ENCODE assay signal across 23 mouse cellular contexts in genomic region chr6:148767228-148767627, GRCm38 (mm10).
DNase-seq lines count a peak whose midpoint lies in the region; ATAC-seq and TF ChIP-seq lines count a peak whose summit lies in the region.
"Had no signal": no experiment of that assay in that cellular context is flagged by ENCODE, and none has a peak within 500 bp of the region (broad histone marks: within the 10 kb centered on the region; RNA-seq: fewer than 3 reads in every experiment).

No protein-coding gene starts in this region.

- H3K36me3 ChIP-seq in intestine, postnatal 0 days (ENCODE audit: control insufficient read depth, insufficient read depth) = peaks cover 8% of the 10 kb centered on the region
- H3K36me3 ChIP-seq in intestine, embryonic 16.5 days (ENCODE audit: control insufficient read depth, insufficient read depth, low read length) = no peaks in the 10 kb centered on the region
- no peaks in the 10 kb centered on the region for H3K36me3 ChIP-seq in midbrain, embryonic 11.5 days (ENCODE audit: control insufficient read depth, insufficient read depth, low read length)
- peaks cover 10% of the 10 kb centered on the region for H3K36me3 ChIP-seq in midbrain, embryonic 14.5 days (ENCODE audit: control insufficient read depth, insufficient read depth, low read length)
- peaks cover 16% of the 10 kb centered on the region for H3K36me3 ChIP-seq in E14TG2a.4 (ENCODE audit: insufficient read depth, low read length)
- H3K36me3 ChIP-seq in hindbrain, postnatal 0 days (ENCODE audit: insufficient read depth, low read length) = peaks cover 8% of the 10 kb centered on the region; the same call in 1 of the 2 replicates

- H3K4me1 ChIP-seq in intestine, postnatal 0 days (replicated peaks; ENCODE audit: control insufficient read depth, insufficient read depth, low read length) = no peaks in the 10 kb centered on the region
- no peaks in the 10 kb centered on the region for H3K4me1 ChIP-seq in intestine, embryonic 16.5 days (ENCODE audit: control insufficient read depth, insufficient read depth, low read length)
- no peaks in the 10 kb centered on the region for H3K4me1 ChIP-seq in midbrain, embryonic 11.5 days (ENCODE audit: control insufficient read depth, insufficient read depth, low read length)
- H3K4me1 ChIP-seq in midbrain, embryonic 14.5 days (ENCODE audit: control insufficient read depth, insufficient read depth, low read length) = no peaks in the 10 kb centered on the region
- peaks cover 10% of the 10 kb centered on the region for H3K4me1 ChIP-seq in E14TG2a.4 (replicated peaks; ENCODE audit: low read depth, low read length)
- no peaks in the 10 kb centered on the region for H3K4me1 ChIP-seq in hindbrain, postnatal 0 days (ENCODE audit: insufficient read depth, low read length)
- H3K4me1 ChIP-seq: embryonic facial prominence, embryonic 15.5 days; forebrain, embryonic 10.5 days; heart, embryonic 13.5 days; hindbrain, embryonic 15.5 days had no signal

- peak; percentile 19; the same call in 1 of the 2 replicates for TF ChIP-seq CTCF in intestine, postnatal 0 days (IDR thresholded peaks at IDR 0.05; ENCODE audit: low read depth)
- TF ChIP-seq CTCF in E14TG2a.4 (conservative IDR thresholded peaks at IDR 0.05; ENCODE audit: low read length) = peak; percentile 26
- TF ChIP-seq CTCF in hindbrain, postnatal 0 days (IDR thresholded peaks at IDR 0.05; ENCODE audit: low read depth) = no peak

- no peak for ATAC-seq in intestine, postnatal 0 days
- no peak for ATAC-seq in intestine, embryonic 16.5 days
- ATAC-seq in midbrain, embryonic 11.5 days (ENCODE audit: low FRiP score) = no peak
- ATAC-seq in midbrain, embryonic 14.5 days (ENCODE audit: low FRiP score, low TSS enrichment) = no peak
- ATAC-seq in hindbrain, postnatal 0 days = no peak
- ATAC-seq: forebrain, embryonic 14.5 days had no signal

- H3K9ac ChIP-seq in intestine, postnatal 0 days (ENCODE audit: low read depth, low read length) = no peak overlapping the region
- H3K9ac ChIP-seq in intestine, embryonic 16.5 days (ENCODE audit: low read depth, low read length) = no peak overlapping the region
- H3K9ac ChIP-seq in midbrain, embryonic 11.5 days (ENCODE audit: low read length) = no peak overlapping the region
- H3K9ac ChIP-seq in midbrain, embryonic 14.5 days (replicated peaks; ENCODE audit: low read length) = no peak overlapping the region
- H3K9ac ChIP-seq in hindbrain, postnatal 0 days (replicated peaks; ENCODE audit: low read length) = no peak overlapping the region
- H3K9ac ChIP-seq: embryonic facial prominence, embryonic 15.5 days; heart, embryonic 13.5 days; hindbrain, embryonic 15.5 days had no signal

- peak; percentile 75 for DNase-seq in midbrain, embryonic 11.5 days (ENCODE audit: low spot score, missing footprints)
- DNase-seq in midbrain, embryonic 14.5 days = no peak
- peak; percentile 60 for DNase-seq in R1 (ENCODE audit: low read depth, low spot score)
- DNase-seq in lung, postnatal 25 days (ENCODE audit: low spot score) = no peak
- DNase-seq in hindbrain, postnatal 0 days (ENCODE audit: low spot score) = no peak
- DNase-seq: adrenal gland, adult 8-10 months; adrenal gland, postnatal 36 days; cerebellum, adult 8-10 months; cerebellum, postnatal 14 days; embryo, embryonic 11 days; gastrocnemius, postnatal 14 days; heart, postnatal 36 days had no signal

- no peak overlapping the region for H3K4me3 ChIP-seq in intestine, postnatal 0 days (ENCODE audit: low read depth, low read length)
- H3K4me3 ChIP-seq in intestine, embryonic 16.5 days (ENCODE audit: low read length) = no peak overlapping the region
- H3K4me3 ChIP-seq in midbrain, embryonic 11.5 days (ENCODE audit: low read depth, low read length) = no peak overlapping the region
- H3K4me3 ChIP-seq in midbrain, embryonic 14.5 days (replicated peaks; ENCODE audit: low read depth, low read length) = no peak overlapping the region
- H3K4me3 ChIP-seq in E14TG2a.4 (replicated peaks; ENCODE audit: low read length) = no peak overlapping the region
- H3K4me3 ChIP-seq in hindbrain, postnatal 0 days (ENCODE audit: low read length) = no peak overlapping the region
- H3K4me3 ChIP-seq: embryonic facial prominence, embryonic 15.5 days; erythroblast, embryonic 14.5 days; forebrain, embryonic 10.5 days; heart, embryonic 13.5 days; hindbrain, embryonic 15.5 days had no signal

- no peaks in the 10 kb centered on the region for H3K27me3 ChIP-seq in intestine, postnatal 0 days (replicated peaks; ENCODE audit: control insufficient read depth, insufficient read depth, low read length)
- no peaks in the 10 kb centered on the region for H3K27me3 ChIP-seq in intestine, embryonic 16.5 days (replicated peaks; ENCODE audit: control insufficient read depth, insufficient read depth, low read length)
- H3K27me3 ChIP-seq in midbrain, embryonic 11.5 days (ENCODE audit: control insufficient read depth, insufficient read depth, low read length) = no peaks in the 10 kb centered on the region
- no peaks in the 10 kb centered on the region for H3K27me3 ChIP-seq in midbrain, embryonic 14.5 days (ENCODE audit: control insufficient read depth, insufficient read depth, low read length)
- H3K27me3 ChIP-seq in E14TG2a.4 (ENCODE audit: insufficient read depth, low read length) = no peaks in the 10 kb centered on the region
- H3K27me3 ChIP-seq in hindbrain, postnatal 0 days (ENCODE audit: insufficient read depth, low read length) = no peaks in the 10 kb centered on the region
- H3K27me3 ChIP-seq: CH12.LX; embryonic facial prominence, embryonic 15.5 days; heart, embryonic 13.5 days; hindbrain, embryonic 15.5 days had no signal

- H3K4me2 ChIP-seq in intestine, postnatal 0 days (replicated peaks; ENCODE audit: low read depth) = no peak overlapping the region
- H3K4me2 ChIP-seq in intestine, embryonic 16.5 days (ENCODE audit: low read depth, low read length) = no peak overlapping the region
- H3K4me2 ChIP-seq in midbrain, embryonic 11.5 days = no peak overlapping the region
- H3K4me2 ChIP-seq in midbrain, embryonic 14.5 days (ENCODE audit: low read length) = no peak overlapping the region
- no peak overlapping the region for H3K4me2 ChIP-seq in hindbrain, postnatal 0 days (ENCODE audit: low read depth, low read length)
- H3K4me2 ChIP-seq: embryonic facial prominence, embryonic 15.5 days; heart, embryonic 13.5 days; hindbrain, embryonic 15.5 days had no signal

- no peaks in the 10 kb centered on the region for H3K9me3 ChIP-seq in intestine, postnatal 0 days (ENCODE audit: control insufficient read depth)
- H3K9me3 ChIP-seq in intestine, embryonic 16.5 days (ENCODE audit: control insufficient read depth, low read length) = no peaks in the 10 kb centered on the region
- no peaks in the 10 kb centered on the region for H3K9me3 ChIP-seq in midbrain, embryonic 11.5 days (ENCODE audit: control insufficient read depth, low read length)
- H3K9me3 ChIP-seq in midbrain, embryonic 14.5 days (ENCODE audit: control insufficient read depth, low read length) = no peaks in the 10 kb centered on the region
- H3K9me3 ChIP-seq in E14TG2a.4 (ENCODE audit: low read length) = no peaks in the 10 kb centered on the region
- no peaks in the 10 kb centered on the region for H3K9me3 ChIP-seq in hindbrain, postnatal 0 days (ENCODE audit: low read length)
- H3K9me3 ChIP-seq: embryonic facial prominence, embryonic 15.5 days; forebrain, embryonic 10.5 days; G1E; hindbrain, embryonic 15.5 days had no signal

- H3K27ac ChIP-seq in intestine, postnatal 0 days (ENCODE audit: low read depth, low read length) = no peak overlapping the region
- no peak overlapping the region for H3K27ac ChIP-seq in intestine, embryonic 16.5 days (ENCODE audit: low read length)
- no peak overlapping the region for H3K27ac ChIP-seq in midbrain, embryonic 11.5 days (ENCODE audit: low read depth, low read length)
- H3K27ac ChIP-seq in midbrain, embryonic 14.5 days (replicated peaks; ENCODE audit: low read depth, low read length) = no peak overlapping the region
- no peak overlapping the region for H3K27ac ChIP-seq in hindbrain, postnatal 0 days
- H3K27ac ChIP-seq: embryonic facial prominence, embryonic 15.5 days; forebrain, embryonic 10.5 days; heart, embryonic 13.5 days; hindbrain, embryonic 15.5 days had no signal

Comparison
In these comparisons a context has a peak if more than half of its experiments do, and no peak if none do; other contexts are left out.
1. DNase-seq: peak in midbrain, embryonic 11.5 days (single experiment) and R1 (single experiment); none in midbrain, embryonic 14.5 days (single experiment), lung, postnatal 25 days (single experiment) and hindbrain, postnatal 0 days (single experiment).